Mouse (Mus musculus): ENCODE results near the gene Csf2rb.
"Not testable (repeated sequence)": the region's sequence is repeated elsewhere in the genome, so short reads cannot be mapped to it uniquely, and the experiment has no call there.

Gene Csf2rb

GRCm38 (mm10) chr15:78326747-78327146, 1.2 kb downstream of the Csf2rb start:
- in situ Hi-C loops (cut with MboI; ENCODE audit: low sequenced_read_pairs): no loop called here

- in situ Hi-C loops (cut with MboI; ENCODE audit: low sequenced_read_pairs): not testable (repeated sequence)
Measured at GRCm38 (mm10) chr15:78327753-78328341, 2.3 kb downstream of the Csf2rb start.

- in situ Hi-C loops (cut with MboI; ENCODE audit: low sequenced_read_pairs): no loop called here
Measured at GRCm38 (mm10) chr15:78328520-78329097, 3.1 kb downstream of the Csf2rb start.

GRCm38 (mm10) chr15:78329972-78330371, 4.4 kb downstream of the Csf2rb start:
- in situ Hi-C loops (cut with MboI; ENCODE audit: low sequenced_read_pairs): loop anchor here (5.0 to 10.0 kb wide), 2 partner anchors 83 to 145 kb away; no protein-coding TSS in a partner anchor

- in situ Hi-C loops (cut with MboI; ENCODE audit: low sequenced_read_pairs): loop anchor here (5.0 to 10.0 kb wide), 2 partner anchors 83 to 146 kb away; no protein-coding TSS in a partner anchor
Measured at GRCm38 (mm10) chr15:78330706-78331105, 5.2 kb downstream of the Csf2rb start.

GRCm38 (mm10) chr15:78331523-78332340, 6.2 kb downstream of the Csf2rb start:
- in situ Hi-C loops (cut with MboI; ENCODE audit: low sequenced_read_pairs): loop anchor here (5.0 to 10.0 kb wide), 2 partner anchors 84 to 147 kb away; no protein-coding TSS in a partner anchor

GRCm38 (mm10) chr15:78332981-78333380, 7.4 kb downstream of the Csf2rb start:
- in situ Hi-C loops (cut with MboI; ENCODE audit: low sequenced_read_pairs): loop anchor here (5.0 to 10.0 kb wide), 2 partner anchors 86 to 148 kb away; no protein-coding TSS in a partner anchor

- in situ Hi-C loops (cut with MboI; ENCODE audit: low sequenced_read_pairs): loop anchor here (5.0 to 10.0 kb wide), 2 partner anchors 87 to 150 kb away; no protein-coding TSS in a partner anchor
Measured at GRCm38 (mm10) chr15:78334380-78334779, 8.8 kb downstream of the Csf2rb start.

- in situ Hi-C loops (cut with MboI; ENCODE audit: low sequenced_read_pairs): loop anchor here (10.0 kb wide), 1 partner anchor 155 kb away; no protein-coding TSS in a partner anchor
Measured at GRCm38 (mm10) chr15:78339627-78340423, 14.3 kb downstream of the Csf2rb start.

GRCm38 (mm10) chr15:78340919-78341318, 15.4 kb downstream of the Csf2rb start:
- in situ Hi-C loops (cut with MboI; ENCODE audit: low sequenced_read_pairs): not testable (repeated sequence)

GRCm38 (mm10) chr15:78343683-78344082, 18.1 kb downstream of the Csf2rb start:
- in situ Hi-C loops (cut with MboI; ENCODE audit: low sequenced_read_pairs): no loop called here

- in situ Hi-C loops (cut with MboI; ENCODE audit: low sequenced_read_pairs): no loop called here
Measured at GRCm38 (mm10) chr15:78344567-78344966, 19.0 kb downstream of the Csf2rb start.

GRCm38 (mm10) chr15:78351586-78352165, 26.1 kb downstream of the Csf2rb start:
- in situ Hi-C loops (cut with MboI; ENCODE audit: low sequenced_read_pairs): no loop called here

- in situ Hi-C loops (cut with MboI; ENCODE audit: low sequenced_read_pairs): no loop called here
Measured at GRCm38 (mm10) chr15:78354958-78355357, 29.4 kb downstream of the Csf2rb start.

GRCm38 (mm10) chr15:78355548-78355947, 30.0 kb downstream of the Csf2rb start:
- in situ Hi-C loops (cut with MboI; ENCODE audit: low sequenced_read_pairs): no loop called here

- in situ Hi-C loops (cut with MboI; ENCODE audit: low sequenced_read_pairs): loop anchor here (10.0 kb wide), 1 partner anchor 181 kb away; no protein-coding TSS in a partner anchor
Measured at GRCm38 (mm10) chr15:78365916-78366315, 40.4 kb downstream of the Csf2rb start.

GRCm38 (mm10) chr15:78366875-78367274, 41.3 kb downstream of the Csf2rb start:
- in situ Hi-C loops (cut with MboI; ENCODE audit: low sequenced_read_pairs): loop anchor here (10.0 kb wide), 1 partner anchor 182 kb away; no protein-coding TSS in a partner anchor

- in situ Hi-C loops (cut with MboI; ENCODE audit: low sequenced_read_pairs): loop anchor here (10.0 kb wide), 1 partner anchor 183 kb away; no protein-coding TSS in a partner anchor
Measured at GRCm38 (mm10) chr15:78367811-78368210, 42.3 kb downstream of the Csf2rb start.

- in situ Hi-C loops (cut with MboI; ENCODE audit: low sequenced_read_pairs): loop anchor here (10.0 kb wide), 1 partner anchor 184 kb away; no protein-coding TSS in a partner anchor
Measured at GRCm38 (mm10) chr15:78368926-78369346, 43.4 kb downstream of the Csf2rb start.

- in situ Hi-C loops (cut with MboI; ENCODE audit: low sequenced_read_pairs): loop anchor here (10.0 kb wide), 1 partner anchor 185 kb away; no protein-coding TSS in a partner anchor
Measured at GRCm38 (mm10) chr15:78369641-78370040, 44.1 kb downstream of the Csf2rb start.
